Mouse (Mus musculus): ENCODE data around the gene Rtp4.

DNA sequence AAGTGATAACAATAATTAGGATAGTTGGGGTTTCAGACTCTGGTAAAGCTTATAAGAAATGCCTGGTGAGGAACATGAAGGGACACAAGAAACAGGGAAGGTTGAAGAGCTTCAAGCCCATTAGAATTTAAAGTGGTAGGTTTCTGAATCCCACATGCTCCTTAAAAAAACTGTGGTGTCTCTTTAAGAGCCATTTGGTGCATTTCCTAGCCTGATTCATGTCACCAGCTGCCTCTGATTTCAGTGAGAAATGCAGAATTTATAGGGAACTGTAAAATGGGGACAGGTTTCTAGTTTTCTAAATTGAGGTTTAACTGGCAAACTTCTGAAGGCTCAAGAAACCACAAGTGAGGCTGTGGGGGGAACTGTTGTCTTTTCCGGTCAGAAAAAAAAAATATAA is 320 bp upstream of the Rtp4 start:
- no peak for TF ChIP-seq GATA1 (IDR thresholded peaks at IDR 0.05; ENCODE audit: borderline replicate concordance, low read length)
- TF ChIP-seq FLI1 (IDR thresholded peaks at IDR 0.05; ENCODE audit: low read length), result no peak

Measured in megakaryocyte, embryonic 14.5 days (primary cell).